Comparison of ENCODE assay signal across 9 mouse cellular contexts in the genomic region with DNA sequence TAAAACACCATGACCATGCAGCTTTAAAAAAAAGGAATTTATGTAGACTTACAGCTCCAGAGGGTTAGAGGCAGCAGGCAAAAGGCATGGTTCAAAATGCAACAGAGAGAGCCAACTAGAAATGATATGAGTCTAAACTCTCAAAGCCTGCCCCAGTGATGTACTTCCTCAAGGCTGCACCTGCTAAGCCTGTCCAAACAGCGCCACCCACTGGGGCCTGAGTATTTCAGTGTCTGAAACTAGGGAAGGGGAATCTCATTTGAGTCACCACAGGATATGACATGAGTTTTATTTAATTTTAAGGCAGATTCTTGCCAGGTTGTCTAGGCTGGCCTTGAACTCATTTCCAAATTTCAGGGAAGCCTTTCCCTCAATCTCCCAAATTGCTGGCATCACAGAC. TPM values are rescaled to one million over a fixed set of nuclear protein-coding genes. Genes with fewer than 3 reads are reported as not detected.
DNase-seq lines count a peak whose midpoint lies in the region; ATAC-seq and TF ChIP-seq lines count a peak whose summit lies in the region.
"Had no signal": no experiment of that assay in that cellular context is flagged by ENCODE, and none has a peak within 500 bp of the region (broad histone marks: within the 10 kb centered on the region; RNA-seq: fewer than 3 reads in every experiment).

No protein-coding gene starts in this region.

- intact Hi-C loops in left cerebral cortex, postnatal 14 days (cut with DNase I) = no loop called here

- no peak for TF ChIP-seq EP300 in liver, postnatal 0 days (IDR thresholded peaks at IDR 0.05; ENCODE audit: low read depth)

- no peak overlapping the region for H3K27ac ChIP-seq in liver, postnatal 0 days (ENCODE audit: low read depth)
- H3K27ac ChIP-seq in forebrain, embryonic 10.5 days = no peak overlapping the region
- H3K27ac ChIP-seq: macrophage had no signal

- WGBS in liver, postnatal 0 days (ENCODE audit: insufficient replicate concordance) = 58% methylated on average over 1 of the region's 1 CpGs
- WGBS in forebrain, embryonic 10.5 days = 82% methylated on average over 1 of the region's 1 CpGs

- no peaks in the 10 kb centered on the region for H3K27me3 ChIP-seq in liver, postnatal 0 days (ENCODE audit: insufficient read depth, low read length)
- H3K27me3 ChIP-seq in forebrain, embryonic 10.5 days (ENCODE audit: poor library complexity, severe bottlenecking) = no peaks in the 10 kb centered on the region

- peaks cover 22% of the 10 kb centered on the region for H3K4me1 ChIP-seq in liver, postnatal 0 days (ENCODE audit: insufficient read depth)
- peaks cover 23% of the 10 kb centered on the region for H3K4me1 ChIP-seq in forebrain, embryonic 10.5 days

- H3K36me3 ChIP-seq in liver, postnatal 0 days (replicated peaks; ENCODE audit: insufficient read depth, low read length) = peaks cover 44% of the 10 kb centered on the region
- H3K36me3 ChIP-seq in forebrain, embryonic 10.5 days (replicated peaks) = peaks cover 80% of the 10 kb centered on the region

- H3K4me2 ChIP-seq in liver, postnatal 0 days (ENCODE audit: low read depth, low read length) = no peak overlapping the region

- peak; percentile 35 for DNase-seq in adrenal gland, adult 2 months
- DNase-seq in adrenal gland, postnatal 4 days (ENCODE audit: low spot score in 2 of 2) = no peak
- DNase-seq in left cerebral cortex, postnatal 14 days (ENCODE audit: low spot score in 2 of 2) = peak; percentile 52 to 63
- DNase-seq in left cerebral cortex, adult 11 months (ENCODE audit: low spot score) = no peak
- DNase-seq in adrenal gland, postnatal 25 days = peak; percentile 45
- DNase-seq in liver, postnatal 0 days = peak; percentile 59
- peak; percentile 66 for DNase-seq in testis, postnatal 10 days (ENCODE audit: low spot score)
- no peak for DNase-seq in forebrain, embryonic 10.5 days (ENCODE audit: extremely low spot score, low spot score)

- H3K9ac ChIP-seq in liver, postnatal 0 days (replicated peaks) = no peak overlapping the region

- no peaks in the 10 kb centered on the region for H3K9me3 ChIP-seq in liver, postnatal 0 days (ENCODE audit: low read length)
- no peaks in the 10 kb centered on the region for H3K9me3 ChIP-seq in forebrain, embryonic 10.5 days

- no peak overlapping the region for H3K4me3 ChIP-seq in liver, postnatal 0 days (ENCODE audit: low read depth, low read length)
- no peak overlapping the region for H3K4me3 ChIP-seq in forebrain, embryonic 10.5 days

- TF ChIP-seq CTCF in liver, postnatal 0 days (IDR thresholded peaks at IDR 0.05; ENCODE audit: low read depth) = peak; percentile 64

- no peak for ATAC-seq in liver, postnatal 0 days

RNA-seq across cellular contexts. Expression of a gene that starts 4.9 kb away (rescaled TPM):
- 100 to 1,000 TPM; 153 to 218 TPM for total RNA-seq in adrenal gland, adult 2 months (2021)
- polyA plus RNA-seq in adrenal gland, adult 2 months (2012; rRNA removed) = 14.0 and 18.3 TPM in 2 replicates
- total RNA-seq in adrenal gland, postnatal 4 days (2021) = 100 to 1,000 TPM; 197 to 217 TPM
- 100 to 1,000 TPM; 111 to 132 TPM for total RNA-seq in left cerebral cortex, postnatal 14 days (2021)
- total RNA-seq in adrenal gland, postnatal 25 days (2021) = 156 TPM in 2 replicates
- 133 and 141 TPM in 2 replicates for polyA plus RNA-seq in liver, postnatal 0 days (2015; fragmentation: Nextera tagmentation; extraction: Ambion mirVana)
- polyA plus RNA-seq in forebrain, embryonic 10.5 days (2016; fragmentation: Nextera tagmentation; extraction: Ambion mirVana) = 585 and 641 TPM in 2 replicates

RNA-seq across cellular contexts. Expression of a gene that starts 57.9 kb away (rescaled TPM):
- total RNA-seq in adrenal gland, adult 2 months (2021) = 1 to 10 TPM; 1.9 to 2.7 TPM
- polyA plus RNA-seq in adrenal gland, adult 2 months (2012; rRNA removed) = 0.32 and 0.58 TPM in 2 replicates
- total RNA-seq in adrenal gland, postnatal 4 days (2021) = 1 to 10 TPM; 1.3 to 2.2 TPM
- total RNA-seq in left cerebral cortex, postnatal 14 days (2021) = 1 to 10 TPM; 6.4 to 9.8 TPM
- total RNA-seq in adrenal gland, postnatal 25 days (2021) = 0.90 and 1.5 TPM in 2 replicates
- 0.18 TPM in 2 replicates for polyA plus RNA-seq in liver, postnatal 0 days (2015; fragmentation: Nextera tagmentation; extraction: Ambion mirVana)
- polyA plus RNA-seq in forebrain, embryonic 10.5 days (2016; fragmentation: Nextera tagmentation; extraction: Ambion mirVana) = 0.29 and 0.46 TPM in 2 replicates
- polyA plus RNA-seq: macrophage had no signal

Comparison
In these comparisons a context has a peak if more than half of its experiments do, and no peak if none do; other contexts are left out.
1. DNase-seq: peak in adrenal gland, adult 2 months (single experiment), left cerebral cortex, postnatal 14 days (2 of 2), adrenal gland, postnatal 25 days (single experiment), liver, postnatal 0 days (single experiment) and testis, postnatal 10 days (single experiment); none in adrenal gland, postnatal 4 days (0 of 2), left cerebral cortex, adult 11 months (single experiment) and forebrain, embryonic 10.5 days (single experiment).